Mouse (Mus musculus): ENCODE results near the gene Twist2. TPM values are rescaled to one million over a fixed set of nuclear protein-coding genes. Genes with fewer than 3 reads are reported as not detected.

The Twist2 gene
- polyA plus RNA-seq, 1 experiment: 1.5 TPM

- Histone ChIP-seq H3K27ac (ENCODE audit: insufficient read depth, low read depth, low read length) (no peak overlapping the region), H3K36me3 (ENCODE audit: control insufficient read depth, insufficient read depth, low read length) (no peaks in the 10 kb centered on the region), H3K27me3 (replicated peaks; ENCODE audit: control insufficient read depth, insufficient read depth, low read length) (no peaks in the 10 kb centered on the region), H3K4me3 (ENCODE audit: insufficient read depth, low read depth, low read length) (no peak overlapping the region), H3K4me1 (ENCODE audit: control insufficient read depth, insufficient read depth, low read length) (no peaks in the 10 kb centered on the region)
- DNase-seq: no peak
- TF ChIP-seq POLR2A (IDR thresholded peaks at IDR 0.05; ENCODE audit: low read depth, low read length) (no peak), CTCF (conservative IDR thresholded peaks at IDR 0.05; ENCODE audit: insufficient read depth, insufficient read length, low read depth, low read length) (no peak)
- 80% methylated on average over 3 of the region's 3 CpGs for WGBS
These were observed 17.1 kb upstream of the Twist2 start for GRCm38 (mm10) chr1:91784162-91784561.

- H3K27ac ChIP-seq (ENCODE audit: insufficient read depth, low read depth, low read length): no peak overlapping the region
- H3K4me3 ChIP-seq (ENCODE audit: insufficient read depth, low read depth, low read length): no peak overlapping the region
- no peak for TF ChIP-seq POLR2A (IDR thresholded peaks at IDR 0.05; ENCODE audit: low read depth, low read length)
- no peak for TF ChIP-seq CTCF (conservative IDR thresholded peaks at IDR 0.05; ENCODE audit: insufficient read depth, insufficient read length, low read depth, low read length)
- WGBS: 39% methylated on average over 3 of the region's 3 CpGs
- no peaks in the 10 kb centered on the region for H3K27me3 ChIP-seq (replicated peaks; ENCODE audit: control insufficient read depth, insufficient read depth, low read length)
- H3K4me1 ChIP-seq (ENCODE audit: control insufficient read depth, insufficient read depth, low read length): no peaks in the 10 kb centered on the region
- DNase-seq: no peak
- no peaks in the 10 kb centered on the region for H3K36me3 ChIP-seq (ENCODE audit: control insufficient read depth, insufficient read depth, low read length)
These were observed 1.9 kb upstream of the Twist2 start for GRCm38 (mm10) chr1:91799323-91799722.

GRCm38 (mm10) chr1:91800348-91800747, 913 bp upstream of the Twist2 start:
- H3K4me3 ChIP-seq (ENCODE audit: insufficient read depth, low read depth, low read length): no peak overlapping the region
- no peak for DNase-seq

GRCm38 (mm10) chr1:91801844-91802366, 644 bp downstream of the Twist2 start:
- Histone ChIP-seq H3K36me3 (ENCODE audit: control insufficient read depth, insufficient read depth, low read length) (no peaks in the 10 kb centered on the region), H3K27ac (ENCODE audit: insufficient read depth, low read depth, low read length) (no peak overlapping the region), H3K27me3 (replicated peaks; ENCODE audit: control insufficient read depth, insufficient read depth, low read length) (no peaks in the 10 kb centered on the region), H3K4me1 (ENCODE audit: control insufficient read depth, insufficient read depth, low read length) (no peaks in the 10 kb centered on the region), H3K4me3 (ENCODE audit: insufficient read depth, low read depth, low read length) (peak overlapping the region; percentile 24; the same call in 1 of the 2 replicates)
- TF ChIP-seq POLR2A (IDR thresholded peaks at IDR 0.05; ENCODE audit: low read depth, low read length) (no peak), CTCF (conservative IDR thresholded peaks at IDR 0.05; ENCODE audit: insufficient read depth, insufficient read length, low read depth, low read length) (no peak)
- 2% methylated on average over 45 of the region's 45 CpGs for WGBS
- DNase-seq: no peak

More at GRCm38 (mm10) chr1:91800348-91800747, 913 bp upstream of the Twist2 start:
- Histone ChIP-seq H3K27me3 (replicated peaks; ENCODE audit: control insufficient read depth, insufficient read depth, low read length) (no peaks in the 10 kb centered on the region), H3K27ac (ENCODE audit: insufficient read depth, low read depth, low read length) (no peak overlapping the region), H3K4me1 (ENCODE audit: control insufficient read depth, insufficient read depth, low read length) (no peaks in the 10 kb centered on the region), H3K36me3 (ENCODE audit: control insufficient read depth, insufficient read depth, low read length) (no peaks in the 10 kb centered on the region)
- TF ChIP-seq CTCF (conservative IDR thresholded peaks at IDR 0.05; ENCODE audit: insufficient read depth, insufficient read length, low read depth, low read length): no peak
- WGBS: 50% methylated on average over 13 of the region's 13 CpGs

- H3K36me3 ChIP-seq (ENCODE audit: control insufficient read depth, insufficient read depth, low read length): no peaks in the 10 kb centered on the region
- H3K4me1 ChIP-seq (ENCODE audit: control insufficient read depth, insufficient read depth, low read length): no peaks in the 10 kb centered on the region
- H3K27me3 ChIP-seq (replicated peaks; ENCODE audit: control insufficient read depth, insufficient read depth, low read length): no peaks in the 10 kb centered on the region
- DNase-seq: no peak
- H3K27ac ChIP-seq (ENCODE audit: insufficient read depth, low read depth, low read length): no peak overlapping the region
- TF ChIP-seq CTCF (conservative IDR thresholded peaks at IDR 0.05; ENCODE audit: insufficient read depth, insufficient read length, low read depth, low read length) (no peak), POLR2A (IDR thresholded peaks at IDR 0.05; ENCODE audit: low read depth, low read length) (no peak)
- 12% methylated on average over 30 of the region's 30 CpGs for WGBS
- H3K4me3 ChIP-seq (ENCODE audit: insufficient read depth, low read depth, low read length): no peak overlapping the region
These were observed 1.3 kb downstream of the Twist2 start for GRCm38 (mm10) chr1:91802406-91803121.

- Histone ChIP-seq H3K27me3 (replicated peaks; ENCODE audit: control insufficient read depth, insufficient read depth, low read length) (no peaks in the 10 kb centered on the region), H3K36me3 (ENCODE audit: control insufficient read depth, insufficient read depth, low read length) (no peaks in the 10 kb centered on the region), H3K4me3 (ENCODE audit: insufficient read depth, low read depth, low read length) (no peak overlapping the region), H3K27ac (ENCODE audit: insufficient read depth, low read depth, low read length) (no peak overlapping the region), H3K4me1 (ENCODE audit: control insufficient read depth, insufficient read depth, low read length) (no peaks in the 10 kb centered on the region)
- no peak for DNase-seq
- WGBS: 74% methylated on average over 6 of the region's 6 CpGs
- no peak for TF ChIP-seq POLR2A (IDR thresholded peaks at IDR 0.05; ENCODE audit: low read depth, low read length)
- TF ChIP-seq CTCF (conservative IDR thresholded peaks at IDR 0.05; ENCODE audit: insufficient read depth, insufficient read length, low read depth, low read length): no peak
These were observed 2.2 kb downstream of the Twist2 start for GRCm38 (mm10) chr1:91803416-91803815.

GRCm38 (mm10) chr1:91816067-91816466, 14.8 kb downstream of the Twist2 start:
- Histone ChIP-seq H3K4me1 (ENCODE audit: control insufficient read depth, insufficient read depth, low read length) (no peaks in the 10 kb centered on the region), H3K4me3 (ENCODE audit: insufficient read depth, low read depth, low read length) (no peak overlapping the region), H3K27me3 (replicated peaks; ENCODE audit: control insufficient read depth, insufficient read depth, low read length) (no peaks in the 10 kb centered on the region), H3K27ac (ENCODE audit: insufficient read depth, low read depth, low read length) (no peak overlapping the region), H3K36me3 (ENCODE audit: control insufficient read depth, insufficient read depth, low read length) (no peaks in the 10 kb centered on the region)
- TF ChIP-seq CTCF (conservative IDR thresholded peaks at IDR 0.05; ENCODE audit: insufficient read depth, insufficient read length, low read depth, low read length) (no peak), POLR2A (IDR thresholded peaks at IDR 0.05; ENCODE audit: low read depth, low read length) (no peak)
- no peak for DNase-seq
- 55% methylated on average over 3 of the region's 3 CpGs for WGBS

All from kidney, adult 2 months (tissue).